ENCODE assay signal across 21 mouse cellular contexts in the genomic region with DNA sequence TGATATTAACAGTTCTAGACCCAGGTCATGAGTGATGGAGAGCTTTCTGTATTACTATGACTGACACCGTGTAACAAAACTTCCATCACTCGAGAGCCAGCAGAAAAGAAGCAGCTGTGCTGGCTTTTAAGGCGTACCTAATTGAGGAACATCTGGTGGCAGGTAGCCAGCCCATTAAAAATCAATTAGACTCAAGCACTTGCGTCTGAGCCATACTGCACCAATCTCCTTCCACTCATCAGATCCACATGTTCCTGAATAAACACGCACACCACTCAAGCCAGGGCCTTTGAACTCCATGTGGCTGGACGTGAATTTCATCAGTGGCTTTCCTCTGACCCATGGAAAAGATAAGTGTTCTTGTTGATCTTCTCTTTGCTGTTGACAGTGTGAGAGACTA.
DNase-seq lines count a peak whose midpoint lies in the region; ATAC-seq lines count a peak whose summit lies in the region.
"Had no signal": no experiment of that assay in that cellular context is flagged by ENCODE, and none has a peak within 500 bp of the region (broad histone marks: within the 10 kb centered on the region; RNA-seq: fewer than 3 reads in every experiment).

No protein-coding gene starts in this region.

- intact Hi-C loops in gastrocnemius, postnatal 14 days (cut with DNase I; ENCODE audit: low total_unique reads) = no loop called here

- no peak overlapping the region for H3K9ac ChIP-seq in hindbrain, embryonic 11.5 days (ENCODE audit: low read depth, low read length)
- no peak overlapping the region for H3K9ac ChIP-seq in hindbrain, embryonic 13.5 days
- no peak overlapping the region for H3K9ac ChIP-seq in embryonic facial prominence, embryonic 11.5 days (replicated peaks; ENCODE audit: low read length)
- no peak overlapping the region for H3K9ac ChIP-seq in lung, embryonic 16.5 days (ENCODE audit: low read length)
- H3K9ac ChIP-seq in neural tube, embryonic 11.5 days (ENCODE audit: low read length) = no peak overlapping the region
- no peak overlapping the region for H3K9ac ChIP-seq in liver, embryonic 11.5 days (ENCODE audit: low read depth, low read length)
- H3K9ac ChIP-seq: forebrain, embryonic 13.5 days; heart, embryonic 12.5 days; limb, embryonic 13.5 days; neural tube, embryonic 13.5 days had no signal

- no peaks in the 10 kb centered on the region for H3K36me3 ChIP-seq in hindbrain, embryonic 11.5 days (ENCODE audit: control insufficient read depth, insufficient read depth, low read length)
- no peaks in the 10 kb centered on the region for H3K36me3 ChIP-seq in hindbrain, embryonic 13.5 days
- no peaks in the 10 kb centered on the region for H3K36me3 ChIP-seq in embryonic facial prominence, embryonic 11.5 days (replicated peaks; ENCODE audit: control insufficient read depth, insufficient read depth, low read depth, low read length)
- H3K36me3 ChIP-seq in lung, embryonic 16.5 days (ENCODE audit: control insufficient read depth, insufficient read depth, low read length) = no peaks in the 10 kb centered on the region
- no peaks in the 10 kb centered on the region for H3K36me3 ChIP-seq in neural tube, embryonic 11.5 days (ENCODE audit: control insufficient read depth, insufficient read depth, low read length)
- H3K36me3 ChIP-seq in liver, embryonic 11.5 days (ENCODE audit: control insufficient read depth, insufficient read depth, low read length) = no peaks in the 10 kb centered on the region
- H3K36me3 ChIP-seq: heart, embryonic 12.5 days; limb, embryonic 13.5 days; midbrain, embryonic 10.5 days; neural tube, embryonic 13.5 days had no signal

- no peak overlapping the region for H3K4me3 ChIP-seq in hindbrain, embryonic 11.5 days (ENCODE audit: low read depth, low read length)
- no peak overlapping the region for H3K4me3 ChIP-seq in hindbrain, embryonic 13.5 days
- no peak overlapping the region for H3K4me3 ChIP-seq in embryonic facial prominence, embryonic 11.5 days (ENCODE audit: low read depth, low read length)
- H3K4me3 ChIP-seq in lung, embryonic 16.5 days (ENCODE audit: low read length) = no peak overlapping the region
- H3K4me3 ChIP-seq in neural tube, embryonic 11.5 days (ENCODE audit: low read depth, low read length) = no peak overlapping the region
- H3K4me3 ChIP-seq in liver, embryonic 11.5 days (ENCODE audit: low read depth, low read length) = no peak overlapping the region
- H3K4me3 ChIP-seq: forebrain, embryonic 13.5 days; heart, embryonic 12.5 days; limb, embryonic 13.5 days; midbrain, embryonic 10.5 days; neural tube, embryonic 13.5 days had no signal

- peak; percentile 19 for DNase-seq in hindbrain, embryonic 11.5 days (ENCODE audit: low spot score)
- peak; percentile 83 for DNase-seq in embryonic facial prominence, embryonic 11.5 days (ENCODE audit: low spot score)
- DNase-seq in neural tube, embryonic 11.5 days (ENCODE audit: low spot score) = peak; percentile 23
- no peak for DNase-seq in kidney, adult 9 months
- DNase-seq in liver, embryonic 11.5 days (ENCODE audit: low spot score) = no peak
- no peak for DNase-seq in gastrocnemius, postnatal 14 days
- DNase-seq: adrenal gland, adult 2 months; cerebellum, adult 11 months; cerebellum, postnatal 36 days; heart, postnatal 36 days; kidney, adult 8-10 months; right cerebral cortex, postnatal 4 days; thymus, postnatal 25 days had no signal

- no peaks in the 10 kb centered on the region for H3K27me3 ChIP-seq in hindbrain, embryonic 11.5 days (ENCODE audit: control insufficient read depth, insufficient read depth, low read length)
- no peaks in the 10 kb centered on the region for H3K27me3 ChIP-seq in hindbrain, embryonic 13.5 days
- no peaks in the 10 kb centered on the region for H3K27me3 ChIP-seq in embryonic facial prominence, embryonic 11.5 days (ENCODE audit: control insufficient read depth, insufficient read depth, low read length)
- no peaks in the 10 kb centered on the region for H3K27me3 ChIP-seq in lung, embryonic 16.5 days (ENCODE audit: control insufficient read depth, insufficient read depth, low read depth, low read length)
- no peaks in the 10 kb centered on the region for H3K27me3 ChIP-seq in neural tube, embryonic 11.5 days (ENCODE audit: control insufficient read depth, insufficient read depth, low read length)
- no peaks in the 10 kb centered on the region for H3K27me3 ChIP-seq in liver, embryonic 11.5 days (replicated peaks; ENCODE audit: control insufficient read depth, insufficient read depth, low read length)
- H3K27me3 ChIP-seq: forebrain, embryonic 13.5 days; heart, embryonic 12.5 days; limb, embryonic 13.5 days; neural tube, embryonic 13.5 days had no signal

- no peak overlapping the region for H3K27ac ChIP-seq in hindbrain, embryonic 11.5 days (ENCODE audit: low read depth, low read length)
- H3K27ac ChIP-seq in hindbrain, embryonic 13.5 days = no peak overlapping the region
- no peak overlapping the region for H3K27ac ChIP-seq in embryonic facial prominence, embryonic 11.5 days (replicated peaks; ENCODE audit: low read depth, low read length)
- no peak overlapping the region for H3K27ac ChIP-seq in lung, embryonic 16.5 days (ENCODE audit: low read length)
- no peak overlapping the region for H3K27ac ChIP-seq in neural tube, embryonic 11.5 days (ENCODE audit: low read depth, low read length)
- H3K27ac ChIP-seq in liver, embryonic 11.5 days (ENCODE audit: low read depth, low read length) = no peak overlapping the region
- H3K27ac ChIP-seq: forebrain, embryonic 13.5 days; limb, embryonic 13.5 days; midbrain, embryonic 10.5 days; neural tube, embryonic 13.5 days had no signal

- H3K4me1 ChIP-seq in hindbrain, embryonic 11.5 days (replicated peaks; ENCODE audit: control insufficient read depth, insufficient read depth, low read length) = no peaks in the 10 kb centered on the region
- H3K4me1 ChIP-seq in hindbrain, embryonic 13.5 days (replicated peaks) = no peaks in the 10 kb centered on the region
- H3K4me1 ChIP-seq in embryonic facial prominence, embryonic 11.5 days (ENCODE audit: control insufficient read depth, insufficient read depth, low read length) = no peaks in the 10 kb centered on the region
- no peaks in the 10 kb centered on the region for H3K4me1 ChIP-seq in lung, embryonic 16.5 days (replicated peaks; ENCODE audit: control insufficient read depth, insufficient read depth, low read length)
- no peaks in the 10 kb centered on the region for H3K4me1 ChIP-seq in neural tube, embryonic 11.5 days (ENCODE audit: control insufficient read depth, insufficient read depth, low read length)
- no peaks in the 10 kb centered on the region for H3K4me1 ChIP-seq in liver, embryonic 11.5 days (replicated peaks; ENCODE audit: control insufficient read depth, insufficient read depth, low read length)
- H3K4me1 ChIP-seq: forebrain, embryonic 13.5 days; heart, embryonic 12.5 days; limb, embryonic 13.5 days; neural tube, embryonic 13.5 days had no signal

- ATAC-seq in hindbrain, embryonic 11.5 days (ENCODE audit: low FRiP score) = no peak
- no peak for ATAC-seq in hindbrain, embryonic 13.5 days (ENCODE audit: low FRiP score)
- peak; percentile 52; the same call in 1 of the 2 replicates for ATAC-seq in embryonic facial prominence, embryonic 11.5 days (replicated peaks; ENCODE audit: insufficient number of reproducible peaks, low FRiP score, low TSS enrichment, low read depth)
- peak; percentile 95 for ATAC-seq in lung, embryonic 16.5 days (ENCODE audit: low read depth)
- ATAC-seq in neural tube, embryonic 11.5 days (ENCODE audit: insufficient read depth, low FRiP score, low TSS enrichment) = no peak
- no peak for ATAC-seq in liver, embryonic 11.5 days (replicated peaks; ENCODE audit: low FRiP score)
- ATAC-seq: forebrain, embryonic 13.5 days; inflammation-experienced regulatory T-cells, adult 6 months had no signal

- no peak overlapping the region for H3K4me2 ChIP-seq in hindbrain, embryonic 11.5 days (replicated peaks; ENCODE audit: low read depth, low read length)
- no peak overlapping the region for H3K4me2 ChIP-seq in hindbrain, embryonic 13.5 days
- H3K4me2 ChIP-seq in embryonic facial prominence, embryonic 11.5 days (ENCODE audit: low read depth, low read length) = no peak overlapping the region
- H3K4me2 ChIP-seq in lung, embryonic 16.5 days (ENCODE audit: low read depth, low read length) = no peak overlapping the region
- no peak overlapping the region for H3K4me2 ChIP-seq in neural tube, embryonic 11.5 days (ENCODE audit: low read depth)
- no peak overlapping the region for H3K4me2 ChIP-seq in liver, embryonic 11.5 days
- H3K4me2 ChIP-seq: forebrain, embryonic 13.5 days; heart, embryonic 12.5 days; limb, embryonic 13.5 days; neural tube, embryonic 13.5 days had no signal

- no peaks in the 10 kb centered on the region for H3K9me3 ChIP-seq in hindbrain, embryonic 11.5 days (ENCODE audit: control insufficient read depth, low read length)
- H3K9me3 ChIP-seq in hindbrain, embryonic 13.5 days = no peaks in the 10 kb centered on the region
- H3K9me3 ChIP-seq in embryonic facial prominence, embryonic 11.5 days (replicated peaks; ENCODE audit: control insufficient read depth, low read length) = no peaks in the 10 kb centered on the region
- H3K9me3 ChIP-seq in lung, embryonic 16.5 days (ENCODE audit: control insufficient read depth, low read length) = no peaks in the 10 kb centered on the region
- no peaks in the 10 kb centered on the region for H3K9me3 ChIP-seq in neural tube, embryonic 11.5 days (ENCODE audit: control insufficient read depth, low read length)
- H3K9me3 ChIP-seq in liver, embryonic 11.5 days (ENCODE audit: control insufficient read depth, low read length) = no peaks in the 10 kb centered on the region
- H3K9me3 ChIP-seq: forebrain, embryonic 13.5 days; heart, embryonic 12.5 days; limb, embryonic 13.5 days; midbrain, embryonic 10.5 days; neural tube, embryonic 13.5 days had no signal

- WGBS in hindbrain, embryonic 11.5 days = 59% methylated on average over 6 of the region's 6 CpGs
- 51% methylated on average over 6 of the region's 6 CpGs for WGBS in hindbrain, embryonic 13.5 days
- 26% methylated on average over 6 of the region's 6 CpGs for WGBS in embryonic facial prominence, embryonic 11.5 days
- WGBS in lung, embryonic 16.5 days = 20% methylated on average over 6 of the region's 6 CpGs
- 48% methylated on average over 6 of the region's 6 CpGs for WGBS in neural tube, embryonic 11.5 days
- WGBS in liver, embryonic 11.5 days = 64% methylated on average over 6 of the region's 6 CpGs

Comparison
In these comparisons a context has a peak if more than half of its experiments do, and no peak if none do; other contexts are left out.
1. ATAC-seq: peak in embryonic facial prominence, embryonic 11.5 days (single experiment) and lung, embryonic 16.5 days (single experiment); none in hindbrain, embryonic 11.5 days (single experiment), hindbrain, embryonic 13.5 days (single experiment), neural tube, embryonic 11.5 days (single experiment) and liver, embryonic 11.5 days (single experiment).
2. DNase-seq: peak in hindbrain, embryonic 11.5 days (single experiment), embryonic facial prominence, embryonic 11.5 days (single experiment) and neural tube, embryonic 11.5 days (single experiment); none in kidney, adult 9 months (single experiment), liver, embryonic 11.5 days (single experiment) and gastrocnemius, postnatal 14 days (single experiment).